Mouse (Mus musculus) stomach, postnatal 0 days (tissue): ENCODE measurements around the gene Cacna2d1.

ENCODE experiments used
- CTCF ChIP-seq: IDR thresholded peaks from 2 replicates; pipeline ENCODE4 v1.5.1; 2016; ENCODE audit warnings: antibody characterized with exemption, low read depth, mild to moderate bottlenecking, moderate library complexity
- EP300 ChIP-seq: optimal IDR thresholded peaks from 2 replicates; pipeline ENCODE3; 2016; ENCODE audit warnings: antibody characterized with exemption

DNA sequence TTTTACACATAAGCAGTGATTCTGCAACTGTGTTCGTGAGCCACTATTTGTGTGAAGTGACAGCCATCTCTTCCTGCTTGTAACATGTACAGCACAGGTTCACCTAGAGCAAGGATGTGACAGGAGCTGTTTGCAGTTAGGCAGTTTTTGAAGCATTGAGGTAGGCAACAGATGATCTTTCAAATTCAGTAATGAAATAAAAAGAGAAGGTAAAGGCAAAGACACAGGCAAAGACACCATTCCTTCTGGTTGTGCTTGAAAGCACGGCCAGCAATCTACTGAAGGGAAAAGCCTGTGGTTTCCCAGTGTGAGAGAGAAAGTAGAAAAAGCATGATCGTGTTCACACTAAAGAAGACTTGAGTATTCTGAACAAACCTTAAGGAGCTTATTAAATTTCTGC is 201.5 kb downstream of the Cacna2d1 start:
- no peak for TF ChIP-seq CTCF
- TF ChIP-seq EP300: no peak
